Mouse (Mus musculus) midbrain, embryonic 10.5 days (tissue): ENCODE measurements at regions not wholly inside any gene's neighbourhood (a gene's known extent, or its start where the extent isn't known, plus 50 kb on each side); places are given as distances from the start of the nearest gene placed in this dataset.

Source experiments
- DNase-seq: peaks from one replicate; pipeline ENCODE4 v3.0.0-alpha.2; 2017; ENCODE audit warnings: low spot score
- H3K27ac ChIP-seq: fragments of 300-500 bp; sonication (generic); replicated peaks from 2 replicates; pipeline ENCODE4 v1.5.1; 2016; ENCODE audit warnings: mild to moderate bottlenecking
- H3K27me3 ChIP-seq: fragments of 300-500 bp; sonication (generic); 2 replicates; pipeline ENCODE4 v1.6.1; 2016; ENCODE audit warnings: low read depth, mild to moderate bottlenecking; ENCODE audit not compliant: poor library complexity, severe bottlenecking
- H3K36me3 ChIP-seq: fragments of 300-500 bp; sonication (generic); 2 replicates; pipeline ENCODE4 v1.6.1; 2016; ENCODE audit warnings: mild to moderate bottlenecking, moderate library complexity
- H3K4me1 ChIP-seq: fragments of 300-500 bp; sonication (generic); 2 replicates; pipeline ENCODE4 v1.6.1; 2016
- H3K4me3 ChIP-seq: fragments of 300-500 bp; sonication (generic); 2 replicates; pipeline ENCODE4 v1.5.1; 2016; ENCODE audit warnings: mild to moderate bottlenecking, moderate library complexity
- H3K9me3 ChIP-seq: fragments of 300-500 bp; sonication (generic); replicated peaks from 2 replicates; pipeline ENCODE4 v1.6.1; 2016; ENCODE audit warnings: mild to moderate bottlenecking
- WGBS: fragments of 180-500 bp; shearing (Covaris S2); methylation state at CpG from one replicate; pipeline ENCODE4 v1.1.7; 2016; 5-methylcytosine and 5-hydroxymethylcytosine counted together

- Histone ChIP-seq H3K27ac (no peak overlapping the region), H3K4me3 (no peak overlapping the region), H3K27me3 (peaks cover 42% of the 10 kb centered on the region), H3K36me3 (no peaks in the 10 kb centered on the region), H3K4me1 (peaks cover 9% of the 10 kb centered on the region), H3K9me3 (no peaks in the 10 kb centered on the region)
- 84% methylated on average over 3 of the region's 3 CpGs for WGBS
- DNase-seq, result no peak
Measured at GRCm38 (mm10) chr4:45746451-45746850, 52.4 kb upstream of the Aldh1b1 start.

DNA sequence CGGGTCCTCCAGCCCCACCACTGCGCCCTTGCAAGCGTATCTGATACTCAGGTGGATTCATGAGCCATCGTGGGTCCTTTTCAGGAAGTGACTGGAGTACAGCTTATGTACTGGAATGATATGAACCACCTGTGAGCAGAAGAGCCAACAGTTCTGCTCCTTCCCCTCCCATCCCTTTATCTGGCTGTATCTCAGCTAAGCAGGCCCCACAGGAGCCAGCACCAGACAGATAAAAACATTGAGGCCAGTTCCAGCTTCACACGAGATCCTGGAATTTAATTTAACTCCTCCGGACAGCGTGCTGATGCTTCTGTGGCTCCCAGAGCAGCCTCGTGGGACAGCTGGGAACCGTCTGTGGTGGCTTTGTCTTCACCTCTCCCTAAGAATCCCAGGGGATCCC is 53.1 kb upstream of the Aldh1b1 start:
- Histone ChIP-seq H3K27me3 (peaks cover 42% of the 10 kb centered on the region), H3K9me3 (no peaks in the 10 kb centered on the region), H3K36me3 (no peaks in the 10 kb centered on the region), H3K4me1 (peaks cover 16% of the 10 kb centered on the region), H3K27ac (no peak overlapping the region), H3K4me3 (no peak overlapping the region)
- DNase-seq, result no peak
- 69% methylated on average over 9 of the region's 9 CpGs for WGBS

GRCm38 (mm10) chr4:45744849-45745407 is 53.9 kb upstream of the Aldh1b1 start:
- no peak for DNase-seq
- Histone ChIP-seq H3K27me3 (peaks cover 39% of the 10 kb centered on the region), H3K27ac (no peak overlapping the region), H3K9me3 (no peaks in the 10 kb centered on the region), H3K4me1 (peaks cover 19% of the 10 kb centered on the region), H3K4me3 (no peak overlapping the region), H3K36me3 (no peaks in the 10 kb centered on the region)
- 84% methylated on average over 4 of the region's 4 CpGs for WGBS

- Histone ChIP-seq H3K4me3 (no peak overlapping the region), H3K36me3 (no peaks in the 10 kb centered on the region), H3K27me3 (peaks cover 47% of the 10 kb centered on the region), H3K9me3 (no peaks in the 10 kb centered on the region), H3K27ac (no peak overlapping the region; the same call in 1 of the 2 replicates), H3K4me1 (peaks cover 39% of the 10 kb centered on the region)
- no peak for DNase-seq
- WGBS, result 90% methylated on average over 12 of the region's 12 CpGs
Measured at GRCm38 (mm10) chr4:45740779-45741365, 58.0 kb upstream of the Aldh1b1 start.

DNA sequence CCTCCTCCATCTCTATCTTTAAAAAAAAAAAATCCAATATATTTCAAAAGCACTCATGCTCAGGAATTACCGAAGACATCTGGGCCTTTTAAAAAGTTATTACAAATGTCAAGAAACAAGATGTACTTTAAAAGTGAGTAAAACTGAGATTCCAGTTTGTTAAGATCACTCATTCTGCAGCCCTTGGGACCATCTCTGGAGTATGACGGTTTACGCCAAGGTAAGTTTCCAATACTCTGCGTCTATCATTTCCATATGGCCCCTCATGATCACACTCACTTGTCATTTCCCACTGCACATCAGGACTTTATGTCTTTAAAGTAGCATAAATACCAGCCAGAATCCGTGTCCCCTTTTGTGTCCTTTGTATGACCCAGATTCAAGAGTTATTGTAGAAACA is 58.5 kb upstream of the Aldh1b1 start:
- H3K9me3 ChIP-seq, result no peaks in the 10 kb centered on the region
- no peaks in the 10 kb centered on the region for H3K36me3 ChIP-seq
- no peak for DNase-seq
- H3K27ac ChIP-seq, result no peak overlapping the region
- H3K4me3 ChIP-seq, result no peak overlapping the region
- peaks cover 47% of the 10 kb centered on the region for H3K27me3 ChIP-seq
- peaks cover 39% of the 10 kb centered on the region for H3K4me1 ChIP-seq
- WGBS, result 86% methylated on average over 5 of the region's 5 CpGs

DNA sequence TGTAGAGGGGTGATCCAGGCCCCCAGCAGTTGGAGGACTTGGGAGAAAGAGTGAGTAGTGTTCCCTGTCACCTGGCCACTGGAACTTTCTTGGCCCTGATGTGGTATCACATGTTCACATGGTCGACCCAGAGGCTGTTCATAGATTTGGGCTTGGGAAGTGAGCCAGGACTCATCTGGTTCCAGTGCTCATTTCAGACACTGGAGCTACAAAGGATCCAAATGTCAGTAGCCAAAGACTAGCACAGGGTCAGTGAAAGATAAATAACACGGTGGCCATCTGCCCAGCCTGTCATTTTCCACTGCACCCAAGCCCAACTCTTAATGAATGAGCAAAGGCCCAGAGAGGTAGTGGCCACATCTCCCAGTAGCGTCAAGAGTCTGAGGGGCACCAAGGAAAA is 59.1 kb upstream of the Aldh1b1 start:
- Histone ChIP-seq H3K4me3 (no peak overlapping the region), H3K27me3 (peaks cover 47% of the 10 kb centered on the region), H3K9me3 (no peaks in the 10 kb centered on the region), H3K27ac (0 out of 2 replicates have a peak overlapping the region, but pooled peaks have one; percentile 15), H3K36me3 (no peaks in the 10 kb centered on the region), H3K4me1 (peaks cover 39% of the 10 kb centered on the region)
- DNase-seq, result no peak
- 87% methylated on average over 3 of the region's 3 CpGs for WGBS

GRCm38 (mm10) chr4:45739168-45739567 is 59.7 kb upstream of the Aldh1b1 start:
- H3K27me3 ChIP-seq, result peaks cover 47% of the 10 kb centered on the region
- peaks cover 39% of the 10 kb centered on the region for H3K4me1 ChIP-seq
- H3K9me3 ChIP-seq, result no peaks in the 10 kb centered on the region
- no peaks in the 10 kb centered on the region for H3K36me3 ChIP-seq
- H3K27ac ChIP-seq, result 0 out of 2 replicates have a peak overlapping the region, but pooled peaks have one; percentile 15
- no peak for DNase-seq
- WGBS, result 65% methylated on average over 9 of the region's 9 CpGs
- no peak overlapping the region for H3K4me3 ChIP-seq

DNA sequence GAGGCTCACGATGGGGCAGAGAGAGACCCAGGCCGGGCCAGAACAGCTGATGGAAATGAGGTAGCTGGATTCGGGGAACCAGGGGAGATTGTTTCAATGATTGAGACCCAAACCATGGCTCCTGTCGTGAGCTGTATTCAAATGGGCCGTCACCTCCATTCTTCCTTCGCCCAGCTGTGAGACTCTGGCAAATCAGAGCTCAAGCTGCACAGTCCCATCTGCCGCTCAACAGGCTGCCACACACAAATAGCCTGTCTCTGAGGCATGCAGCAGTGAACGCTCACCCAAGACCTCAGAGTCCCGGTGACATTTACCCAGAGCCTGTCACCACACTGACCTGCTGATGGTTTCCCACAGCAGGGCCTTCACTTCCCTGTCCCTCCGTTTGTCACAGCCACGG is 60.1 kb upstream of the Aldh1b1 start:
- peaks cover 47% of the 10 kb centered on the region for H3K27me3 ChIP-seq
- no peaks in the 10 kb centered on the region for H3K36me3 ChIP-seq
- 61% methylated on average over 11 of the region's 11 CpGs for WGBS
- no peaks in the 10 kb centered on the region for H3K9me3 ChIP-seq
- H3K4me3 ChIP-seq, result no peak overlapping the region
- peaks cover 39% of the 10 kb centered on the region for H3K4me1 ChIP-seq
- no peak for DNase-seq
- H3K27ac ChIP-seq, result 0 out of 2 replicates have a peak overlapping the region, but pooled peaks have one; percentile 14

- Histone ChIP-seq H3K4me3 (no peak overlapping the region), H3K4me1 (peaks cover 37% of the 10 kb centered on the region), H3K36me3 (no peaks in the 10 kb centered on the region), H3K9me3 (no peaks in the 10 kb centered on the region), H3K27ac (0 out of 2 replicates have a peak overlapping the region, but pooled peaks have one; percentile 10), H3K27me3 (peaks cover 33% of the 10 kb centered on the region)
- no peak for DNase-seq
- WGBS, result 44% methylated on average over 10 of the region's 10 CpGs
Measured at GRCm38 (mm10) chr4:45736215-45736815, 62.5 kb upstream of the Aldh1b1 start.

GRCm38 (mm10) chr4:45734011-45734410 is 64.8 kb upstream of the Aldh1b1 start:
- DNase-seq, result no peak
- H3K27ac ChIP-seq, result no peak overlapping the region

GRCm38 (mm10) chr4:45730862-45731831 is 67.7 kb upstream of the Aldh1b1 start:
- no peak overlapping the region for H3K4me3 ChIP-seq
- peaks cover 28% of the 10 kb centered on the region for H3K27me3 ChIP-seq
- H3K27ac ChIP-seq, result 0 out of 2 replicates have a peak overlapping the region, but pooled peaks have one; percentile 55
- H3K4me1 ChIP-seq, result peaks cover 49% of the 10 kb centered on the region
- peak; percentile 36 for DNase-seq
- WGBS, result 39% methylated on average over 14 of the region's 14 CpGs
- no peaks in the 10 kb centered on the region for H3K36me3 ChIP-seq
- no peaks in the 10 kb centered on the region for H3K9me3 ChIP-seq

More at GRCm38 (mm10) chr4:45734011-45734410, 64.8 kb upstream of the Aldh1b1 start:
- Histone ChIP-seq H3K4me3 (no peak overlapping the region), H3K9me3 (no peaks in the 10 kb centered on the region), H3K4me1 (peaks cover 41% of the 10 kb centered on the region), H3K36me3 (no peaks in the 10 kb centered on the region), H3K27me3 (peaks cover 26% of the 10 kb centered on the region)
- 93% methylated on average over 6 of the region's 6 CpGs for WGBS

- WGBS, result 82% methylated on average over 4 of the region's 4 CpGs
Measured at GRCm38 (mm10) chr4:45729801-45730200, 69.0 kb upstream of the Aldh1b1 start.

More at GRCm38 (mm10) chr4:45729801-45730200, 69.0 kb upstream of the Aldh1b1 start:
- H3K9me3 ChIP-seq, result no peaks in the 10 kb centered on the region
- H3K27me3 ChIP-seq, result peaks cover 38% of the 10 kb centered on the region
- H3K4me3 ChIP-seq, result no peak overlapping the region
- DNase-seq, result no peak
- H3K4me1 ChIP-seq, result peaks cover 47% of the 10 kb centered on the region
- 0 out of 2 replicates have a peak overlapping the region, but pooled peaks have one; percentile 19 for H3K27ac ChIP-seq
- H3K36me3 ChIP-seq, result no peaks in the 10 kb centered on the region
